Mouse (Mus musculus) CH12.LX (cell line): ENCODE measurements around the gene Elane.

Source experiments
- CHD1 ChIP-seq: IDR thresholded peaks from 2 replicates; pipeline ENCODE4 v1.6.1; 2012; ENCODE audit warnings: low read depth, low read length, improper control_type of control experiment, inconsistent platforms
- CTCF ChIP-seq, 2 experiments: IDR thresholded peaks in 1 of 2; conservative IDR thresholded peaks in 1 of 2; 2 replicates each; pipeline ENCODE4 v1.5.1; 2011 to 2012; ENCODE audit warnings: low read depth in 2 of 2, low read length in 2 of 2, improper control_type of control experiment in 1 of 2, inconsistent platforms in 1 of 2, mild to moderate bottlenecking in 1 of 2, moderate library complexity in 1 of 2
- E2F4 ChIP-seq: IDR thresholded peaks from 2 replicates; pipeline ENCODE4 v1.6.1; 2011; ENCODE audit warnings: low read depth, low read length, improper control_type of control experiment; ENCODE audit not compliant: insufficient replicate concordance
- EP300 ChIP-seq: IDR thresholded peaks from 2 replicates; pipeline ENCODE4 v1.6.1; 2011; ENCODE audit warnings: low read length, improper control_type of control experiment
- ETS1 ChIP-seq: conservative IDR thresholded peaks from 2 replicates; pipeline ENCODE4 v1.6.1; 2012; ENCODE audit warnings: low read depth, mild to moderate bottlenecking, inconsistent platforms, low read length, improper control_type of control experiment, moderate library complexity
- IRF4 ChIP-seq: IDR thresholded peaks from 2 replicates; pipeline ENCODE4 v1.6.1; 2014; ENCODE audit warnings: low read depth, mild to moderate bottlenecking, inconsistent platforms, low read length, improper control_type of control experiment
- JUND ChIP-seq: conservative IDR thresholded peaks from 2 replicates; pipeline ENCODE4 v1.6.1; 2011; ENCODE audit warnings: low read depth, low read length, improper control_type of control experiment
- MEF2A ChIP-seq: IDR thresholded peaks from 2 replicates; pipeline ENCODE4 v1.6.1; 2014; ENCODE audit warnings: low read depth, mild to moderate bottlenecking, inconsistent platforms, low read length, improper control_type of control experiment, borderline replicate concordance
- NELFE ChIP-seq: IDR thresholded peaks from 2 replicates; pipeline ENCODE4 v1.6.1; 2011; ENCODE audit warnings: low read depth, low read length, improper control_type of control experiment
- POLR2A ChIP-seq: IDR thresholded peaks from 2 replicates; pipeline ENCODE4 v1.6.1; 2011; ENCODE audit warnings: low read depth, mild to moderate bottlenecking, improper control_type of control experiment, low read length
- RCOR1 ChIP-seq: conservative IDR thresholded peaks from 2 replicates; pipeline ENCODE4 v1.6.1; 2012; ENCODE audit warnings: low read depth, mild to moderate bottlenecking, inconsistent platforms, low read length, improper control_type of control experiment
- TCF12 ChIP-seq: IDR thresholded peaks from 2 replicates; pipeline ENCODE4 v1.6.1; 2014; ENCODE audit warnings: low read depth, mild to moderate bottlenecking, inconsistent platforms, low read length, improper control_type of control experiment
- UBTF ChIP-seq: IDR thresholded peaks from 2 replicates; pipeline ENCODE4 v1.6.1; 2012; ENCODE audit warnings: low read depth, mild to moderate bottlenecking, inconsistent platforms, low read length, improper control_type of control experiment, moderate library complexity

- no peak for TF ChIP-seq CTCF (conservative IDR thresholded peaks at IDR 0.05 in 1 of 2, IDR thresholded peaks at IDR 0.05 in 1 of 2; ENCODE audit: low read depth in 2 of 2, low read length in 2 of 2)
- TF ChIP-seq RCOR1, result no peak
- TF ChIP-seq CHD1, result no peak
- no peak for TF ChIP-seq E2F4
- TF ChIP-seq IRF4, result no peak
- TF ChIP-seq ETS1, result no peak
- no peak for TF ChIP-seq NELFE
- no peak for TF ChIP-seq POLR2A
- TF ChIP-seq JUND, result no peak
- TF ChIP-seq EP300, result no peak
- TF ChIP-seq TCF12, result no peak
- no peak for TF ChIP-seq UBTF
- no peak for TF ChIP-seq MEF2A
Observed at GRCm38 (mm10) chr10:79859116-79859515, 26.9 kb upstream of the Elane start.
